Mouse (Mus musculus) heart, postnatal 0 days (tissue): ENCODE data around the gene Brwd1.

Experiments
- CTCF ChIP-seq: IDR thresholded peaks from 2 replicates; pipeline ENCODE4 v1.5.1; 2016; ENCODE audit warnings: antibody characterized with exemption, control low read depth, low read depth
- EP300 ChIP-seq: IDR thresholded peaks from 2 replicates; pipeline ENCODE4 v1.6.1; 2016; ENCODE audit warnings: antibody characterized with exemption, low read depth

- TF ChIP-seq CTCF (no peak), EP300 (no peak)
Observed at GRCm38 (mm10) chr16:96127657-96128344, 45.5 kb upstream of the Brwd1 start, which contains the start of gene Hmgn1.
